Mouse (Mus musculus): ENCODE results near the gene Larp4b.

GRCm38 (mm10) chr13:9178718-9179117 lies 85.0 kb downstream of the Larp4b start:
- TF ChIP-seq POLR2A (IDR thresholded peaks at IDR 0.05; ENCODE audit: insufficient read depth, low read depth, low read length) (no peak), CTCF (IDR thresholded peaks at IDR 0.05; ENCODE audit: insufficient read depth, low read depth, low read length) (no peak)

Measured in olfactory bulb, adult 2 months (tissue).